Mouse (Mus musculus) hindbrain, embryonic 11.5 days (tissue): ENCODE data around the gene Higd1a. TPM values are rescaled to one million over a fixed set of nuclear protein-coding genes. Genes with fewer than 3 reads are reported as not detected.

ENCODE experiments used
- ATAC-seq: fragments of 200-750 bp; cut with Nextera tagmentation; 2 replicates; pipeline ENCODE4 v1.8.0; 2017; ENCODE audit warnings: mild to moderate bottlenecking, moderate TSS enrichment, moderate library complexity; ENCODE audit not compliant: low FRiP score
- DNase-seq: peaks from one replicate; pipeline ENCODE4 v3.0.0-alpha.2; 2015; ENCODE audit warnings: low spot score
- H3K27ac ChIP-seq: fragments of 300-500 bp; sonication (generic); 2 replicates; pipeline ENCODE4 v1.5.1; 2014; ENCODE audit warnings: mild to moderate bottlenecking, low read depth, low read length
- H3K27me3 ChIP-seq: fragments of 300-500 bp; sonication (generic); 2 replicates; pipeline ENCODE4 v1.6.1; 2014; ENCODE audit warnings: mild to moderate bottlenecking, low read length, moderate library complexity, mixed read lengths; ENCODE audit not compliant: control insufficient read depth, insufficient read depth
- H3K36me3 ChIP-seq: fragments of 300-500 bp; sonication (generic); 2 replicates; pipeline ENCODE4 v1.6.1; 2014; ENCODE audit warnings: mild to moderate bottlenecking, low read length, moderate library complexity, mixed read lengths; ENCODE audit not compliant: control insufficient read depth, insufficient read depth
- H3K4me1 ChIP-seq: fragments of 300-500 bp; sonication (generic); replicated peaks from 2 replicates; pipeline ENCODE4 v1.6.1; 2014; ENCODE audit warnings: low read length, mixed read lengths; ENCODE audit not compliant: control insufficient read depth, insufficient read depth
- H3K4me2 ChIP-seq: fragments of 300-500 bp; sonication (generic); replicated peaks from 2 replicates; pipeline ENCODE4 v1.6.1; 2014; ENCODE audit warnings: mild to moderate bottlenecking, low read depth, low read length
- H3K4me3 ChIP-seq: fragments of 300-500 bp; sonication (generic); 2 replicates; pipeline ENCODE4 v1.5.1; 2014; ENCODE audit warnings: low read depth, low read length
- H3K9ac ChIP-seq: fragments of 300-500 bp; sonication (generic); 2 replicates; pipeline ENCODE4 v1.6.1; 2014; ENCODE audit warnings: low read depth, low read length
- H3K9me3 ChIP-seq: fragments of 300-500 bp; sonication (generic); 2 replicates; pipeline ENCODE4 v1.6.1; 2016; ENCODE audit warnings: low read length; ENCODE audit not compliant: control insufficient read depth
- WGBS: fragments of 180-500 bp; shearing (Covaris S2); extraction: QIAGEN DNeasy Blood & Tissue Kit; methylation state at CpG from one replicate; pipeline ENCODE4 v1.1.7; 2014; 5-methylcytosine and 5-hydroxymethylcytosine counted together
- polyA plus RNA-seq: library from polyadenylated mRNA; unstranded; fragments of >200 nt; fragmentation: Nextera tagmentation; extraction: Ambion mirVana; gene quantifications from 2 replicates; pipeline ENCODE4 v1.2.1, GENCODE M21; 2014

The Higd1a gene
- polyA plus RNA-seq, 1 experiment from 2014 or later: 149 TPM

- no peaks in the 10 kb centered on the region for H3K27me3 ChIP-seq
- peak within 1 kb of the TSS; percentile 44 for H3K9ac ChIP-seq
- ATAC-seq (peak; percentile 96), DNase-seq (peak; percentile 93)
- H3K4me2 ChIP-seq: peak within 1 kb of the TSS; percentile 77
- H3K36me3 ChIP-seq: no peaks in the 10 kb centered on the region
- H3K27ac ChIP-seq: no peak within 1 kb of the TSS
- H3K9me3 ChIP-seq: no peaks in the 10 kb centered on the region
- H3K4me3 ChIP-seq: peak within 1 kb of the TSS; percentile 49
- WGBS: 3% methylated on average over 61 of the region's 61 CpGs
- no peaks in the 10 kb centered on the region for H3K4me1 ChIP-seq
Measured at GRCm38 (mm10) chr9:121838829-121839621, 19.1 kb downstream of the Higd1a start, which contains the start of gene Ccdc13. TSS of gene Ccdc13 (minus strand) at chr9:121839461.

DNA sequence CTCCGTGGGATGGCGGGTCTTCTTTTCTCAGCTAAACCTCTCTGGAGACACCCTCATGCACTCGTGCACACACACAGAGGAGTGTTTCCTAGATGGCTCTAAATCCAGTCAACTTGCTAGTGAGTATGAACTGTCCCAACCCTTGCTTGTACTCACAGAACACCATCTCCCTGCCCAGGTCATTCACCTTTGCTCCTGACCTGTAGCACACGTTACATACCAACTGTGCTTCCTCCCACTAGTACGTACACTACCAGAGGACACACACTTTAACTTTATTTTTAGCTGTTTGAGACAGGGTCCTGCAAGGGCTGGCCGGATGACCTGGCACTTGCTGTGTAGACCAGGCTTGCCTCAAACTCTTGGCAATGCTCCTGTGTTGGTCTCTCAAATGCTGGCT, 20.2 kb downstream of the Higd1a start:
- Histone ChIP-seq H3K27me3 (no peaks in the 10 kb centered on the region), H3K4me1 (no peaks in the 10 kb centered on the region), H3K9ac (no peak overlapping the region), H3K4me2 (no peak overlapping the region), H3K27ac (no peak overlapping the region), H3K36me3 (no peaks in the 10 kb centered on the region), H3K4me3 (no peak overlapping the region), H3K9me3 (no peaks in the 10 kb centered on the region)
- no peak for DNase-seq
- ATAC-seq: no peak
- 91% methylated on average over 6 of the region's 6 CpGs for WGBS

DNA sequence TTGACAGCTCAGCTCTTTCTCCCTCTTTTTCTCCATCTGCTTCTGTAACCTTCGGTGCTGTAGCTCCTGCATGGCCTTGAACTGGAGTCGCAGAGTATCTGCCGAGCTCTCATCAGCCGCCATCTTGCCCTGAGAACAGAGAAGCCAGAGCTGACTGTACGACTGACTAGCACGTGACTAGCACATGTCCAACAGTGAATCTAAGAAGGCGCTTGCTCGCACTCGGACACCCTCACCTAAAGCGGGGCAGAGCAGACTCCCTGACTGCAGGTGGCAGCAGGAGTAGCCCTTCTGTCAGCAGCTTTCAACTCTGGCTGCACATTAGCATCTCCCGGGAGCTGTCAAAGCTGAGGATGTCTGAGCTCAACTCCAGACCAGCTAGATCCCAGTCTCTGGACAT, 24.3 kb downstream of the Higd1a start:
- Histone ChIP-seq H3K36me3 (no peaks in the 10 kb centered on the region), H3K4me3 (no peak overlapping the region), H3K9ac (no peak overlapping the region), H3K9me3 (no peaks in the 10 kb centered on the region), H3K4me1 (no peaks in the 10 kb centered on the region), H3K27me3 (no peaks in the 10 kb centered on the region), H3K4me2 (no peak overlapping the region), H3K27ac (no peak overlapping the region)
- DNase-seq (no peak), ATAC-seq (no peak)
- 81% methylated on average over 11 of the region's 11 CpGs for WGBS

GRCm38 (mm10) chr9:121830956-121831293, 27.2 kb downstream of the Higd1a start:
- Histone ChIP-seq H3K4me3 (no peak overlapping the region), H3K9me3 (no peaks in the 10 kb centered on the region), H3K27ac (no peak overlapping the region), H3K27me3 (no peaks in the 10 kb centered on the region), H3K4me2 (no peak overlapping the region), H3K36me3 (no peaks in the 10 kb centered on the region), H3K4me1 (no peaks in the 10 kb centered on the region), H3K9ac (no peak overlapping the region)
- ATAC-seq: 0 out of 2 replicates have a peak, but pooled peaks have one; percentile 12
- WGBS: 31% methylated on average over 6 of the region's 6 CpGs
- DNase-seq: peak; percentile 89

GRCm38 (mm10) chr9:121830243-121830955, 27.8 kb downstream of the Higd1a start:
- no peak overlapping the region for H3K9ac ChIP-seq
- no peak overlapping the region for H3K4me3 ChIP-seq
- 83% methylated on average over 6 of the region's 6 CpGs for WGBS
- no peak overlapping the region for H3K27ac ChIP-seq
- no peaks in the 10 kb centered on the region for H3K36me3 ChIP-seq
- no peaks in the 10 kb centered on the region for H3K4me1 ChIP-seq
- H3K9me3 ChIP-seq: no peaks in the 10 kb centered on the region
- DNase-seq (no peak), ATAC-seq (peak; percentile 49; the same call in 1 of the 2 replicates)
- no peaks in the 10 kb centered on the region for H3K27me3 ChIP-seq
- no peak overlapping the region for H3K4me2 ChIP-seq

DNA sequence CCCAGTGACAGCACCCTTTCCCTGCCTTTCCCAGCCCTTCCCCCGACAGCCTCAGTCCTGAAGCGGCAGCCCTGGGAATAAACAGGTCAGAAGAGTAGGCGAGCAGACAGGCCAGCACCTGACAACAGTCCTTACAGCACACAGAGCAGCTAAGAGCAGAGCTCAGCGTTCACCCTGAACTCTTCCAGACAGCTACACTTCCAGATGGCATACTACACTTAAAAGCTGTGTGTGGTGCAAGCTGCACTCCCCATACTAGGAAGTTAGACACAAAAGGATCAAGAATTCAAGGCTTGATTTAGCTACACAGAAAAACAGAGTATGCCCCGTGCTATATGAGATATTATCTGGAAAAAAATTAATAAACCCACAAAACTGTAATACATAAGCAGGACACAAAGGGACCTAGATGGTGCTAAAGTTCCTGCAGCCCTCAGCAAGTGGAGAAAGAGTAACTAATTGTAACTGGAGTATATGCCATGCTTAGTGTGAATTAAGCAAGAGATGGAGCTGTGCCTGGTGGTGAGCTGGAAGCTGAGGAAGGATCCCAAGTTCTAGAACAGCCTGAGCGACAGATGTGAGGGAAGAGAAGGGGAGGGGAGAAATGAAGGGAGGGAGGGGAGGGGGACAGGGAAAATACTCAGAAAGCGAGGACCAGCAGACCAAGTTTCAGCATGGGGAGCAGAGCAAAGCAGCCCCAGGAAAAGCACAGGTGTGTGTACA, 28.7 kb downstream of the Higd1a start:
- Histone ChIP-seq H3K9me3 (no peaks in the 10 kb centered on the region), H3K4me3 (no peak overlapping the region), H3K27ac (no peak overlapping the region), H3K36me3 (no peaks in the 10 kb centered on the region), H3K4me1 (no peaks in the 10 kb centered on the region), H3K9ac (no peak overlapping the region), H3K27me3 (no peaks in the 10 kb centered on the region), H3K4me2 (no peak overlapping the region)
- ATAC-seq: no peak
- 75% methylated on average over 7 of the region's 7 CpGs for WGBS
- no peak for DNase-seq

- ATAC-seq (no peak), DNase-seq (no peak)
- Histone ChIP-seq H3K4me1 (no peaks in the 10 kb centered on the region), H3K27ac (no peak overlapping the region), H3K4me2 (no peak overlapping the region), H3K9me3 (no peaks in the 10 kb centered on the region), H3K27me3 (no peaks in the 10 kb centered on the region), H3K9ac (no peak overlapping the region), H3K36me3 (no peaks in the 10 kb centered on the region), H3K4me3 (no peak overlapping the region)
- 78% methylated on average over 6 of the region's 6 CpGs for WGBS
Measured at GRCm38 (mm10) chr9:121828314-121828713, 29.8 kb downstream of the Higd1a start.

DNA sequence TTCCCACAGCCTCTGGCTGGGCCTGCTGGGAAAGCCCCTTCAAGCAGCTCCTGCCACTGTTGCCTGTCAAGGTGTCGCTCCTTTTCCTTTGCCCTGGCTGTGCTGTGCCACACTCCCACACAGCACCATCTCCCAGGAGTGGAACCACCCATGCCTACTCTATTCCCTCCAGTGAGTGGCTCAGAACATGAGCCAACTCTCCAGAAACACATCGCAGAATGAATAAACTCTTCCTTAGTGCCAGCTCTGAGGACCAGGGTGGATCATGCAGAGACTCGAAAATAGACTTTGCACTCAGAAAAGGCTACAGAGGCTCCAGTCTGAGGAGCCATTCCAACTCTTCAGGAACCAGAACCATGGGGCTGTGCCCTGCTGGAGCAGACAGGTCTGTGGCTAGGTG, 31.8 kb downstream of the Higd1a start:
- ATAC-seq: no peak

More for the DNA sequence above, 31.8 kb downstream of the Higd1a start:
- Histone ChIP-seq H3K36me3 (no peaks in the 10 kb centered on the region), H3K4me3 (no peak overlapping the region), H3K9ac (no peak overlapping the region), H3K27me3 (no peaks in the 10 kb centered on the region), H3K4me2 (no peak overlapping the region), H3K9me3 (no peaks in the 10 kb centered on the region), H3K4me1 (no peaks in the 10 kb centered on the region), H3K27ac (no peak overlapping the region)
- WGBS: 86% methylated on average over 3 of the region's 3 CpGs
- no peak for DNase-seq
